10 mouse cellular contexts compared by ENCODE assay signal in the genomic region with DNA sequence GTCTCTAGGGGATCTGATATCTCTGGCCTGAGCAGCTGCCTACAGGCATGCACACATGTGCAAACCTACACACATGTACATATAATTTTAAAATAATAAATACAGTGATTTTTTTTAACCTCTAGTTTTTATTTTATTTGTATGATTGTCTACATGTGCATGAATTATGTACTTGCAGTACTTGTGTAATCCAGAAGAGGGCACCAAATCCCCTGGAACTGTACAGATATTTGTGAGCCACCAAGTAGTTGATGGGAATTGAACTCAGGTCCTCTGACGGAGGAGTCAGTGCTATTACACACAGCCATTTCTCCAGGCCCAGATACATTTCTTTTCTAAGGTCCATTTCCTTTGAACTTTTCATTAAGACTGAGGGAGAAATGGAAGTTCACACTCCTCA. TPM values are rescaled to one million over a fixed set of nuclear protein-coding genes. Genes with fewer than 3 reads are reported as not detected.
DNase-seq lines count a peak whose midpoint lies in the region; TF ChIP-seq lines count a peak whose summit lies in the region.
"Had no signal": no experiment of that assay in that cellular context is flagged by ENCODE, and none has a peak within 500 bp of the region (broad histone marks: within the 10 kb centered on the region; RNA-seq: fewer than 3 reads in every experiment).

No protein-coding gene starts in this region.

- TF ChIP-seq CTCF in left cerebral cortex, adult 2 months (IDR thresholded peaks at IDR 0.05) = peak; percentile 75
- TF ChIP-seq CTCF in E14TG2a.4 (conservative IDR thresholded peaks at IDR 0.05; ENCODE audit: low read length) = peak; percentile 88

- no peak overlapping the region for H3K4me3 ChIP-seq in left cerebral cortex, adult 2 months
- no peak overlapping the region for H3K4me3 ChIP-seq in E14TG2a.4 (replicated peaks; ENCODE audit: low read length)
- H3K4me3 ChIP-seq: embryonic facial prominence, embryonic 12.5 days had no signal

- no peaks in the 10 kb centered on the region for H3K4me1 ChIP-seq in E14TG2a.4 (replicated peaks; ENCODE audit: low read depth, low read length)
- H3K4me1 ChIP-seq: embryonic facial prominence, embryonic 12.5 days had no signal

- no peaks in the 10 kb centered on the region for H3K36me3 ChIP-seq in E14TG2a.4 (ENCODE audit: insufficient read depth, low read length)
- H3K36me3 ChIP-seq: embryonic facial prominence, embryonic 12.5 days had no signal

- H3K27me3 ChIP-seq in E14TG2a.4 (ENCODE audit: insufficient read depth, low read length) = 0 out of 2 replicates have a peak, but pooled peaks cover 4% of the 10 kb centered on the region
- H3K27me3 ChIP-seq: embryonic facial prominence, embryonic 12.5 days had no signal

- H3K9me3 ChIP-seq in E14TG2a.4 (ENCODE audit: low read length) = no peaks in the 10 kb centered on the region
- H3K9me3 ChIP-seq: embryonic facial prominence, embryonic 12.5 days had no signal

- peak; percentile 40 to 66 for DNase-seq in cerebellum, postnatal 10 days
- DNase-seq in cerebellum, postnatal 4 days (ENCODE audit: low spot score in 2 of 2) = no peak
- DNase-seq in left cerebral cortex, adult 2 months (ENCODE audit: extremely low spot score in 1 of 2, low spot score in 2 of 2) = no peak
- DNase-seq in left cerebral cortex, postnatal 36 days (ENCODE audit: low spot score in 2 of 2) = no peak
- DNase-seq in forelimb bud, embryonic 11.5 days (ENCODE audit: low read depth, low spot score) = peak; percentile 4
- DNase-seq in layer of hippocampus, postnatal 10 days (ENCODE audit: low spot score in 2 of 2) = no peak
- no peak for DNase-seq in layer of hippocampus, adult 9-10 months (ENCODE audit: low spot score)

- H3K27ac ChIP-seq in left cerebral cortex, adult 2 months = no peak overlapping the region
- H3K27ac ChIP-seq: embryonic facial prominence, embryonic 12.5 days had no signal

- intact Hi-C loops in left cerebral cortex, adult 2 months (cut with DNase I) = loop anchor here (2.0 kb wide), 1 partner anchor 241 kb away; no protein-coding TSS in a partner anchor
- intact Hi-C loops in left cerebral cortex, postnatal 36 days (cut with DNase I) = no loop called here

RNA-seq across cellular contexts. Expression of a gene that starts 12.3 kb away (rescaled TPM):
- total RNA-seq in left cerebral cortex, adult 2 months (2021) = 10 to 100 TPM; 14.5 to 14.7 TPM
- 10 to 100 TPM; 12.5 to 14.1 TPM for total RNA-seq in left cerebral cortex, postnatal 36 days (2021)
- 1 to 10 TPM; 7.3 to 7.8 TPM for total RNA-seq in layer of hippocampus, postnatal 10 days (2021)
- total RNA-seq: megakaryocyte, adult 5-6 weeks had no signal

Comparison
In these comparisons a context has a peak if more than half of its experiments do, and no peak if none do; other contexts are left out.
1. DNase-seq: peak in cerebellum, postnatal 10 days (2 of 2) and forelimb bud, embryonic 11.5 days (single experiment); none in cerebellum, postnatal 4 days (0 of 2), left cerebral cortex, adult 2 months (0 of 2), left cerebral cortex, postnatal 36 days (0 of 2), layer of hippocampus, postnatal 10 days (0 of 2) and layer of hippocampus, adult 9-10 months (single experiment).